In genomic region chr5:62765459-62765783, GRCm38 (mm10) we compare ENCODE assay signal across 8 mouse cellular contexts. TPM values are rescaled to one million over a fixed set of nuclear protein-coding genes. Genes with fewer than 3 reads are reported as not detected.
DNase-seq lines count a peak whose midpoint lies in the region; ATAC-seq lines count a peak whose summit lies in the region.

No protein-coding gene starts in this region.

- ATAC-seq in intestine, embryonic 14.5 days (replicated peaks; ENCODE audit: low FRiP score, low TSS enrichment, low read depth): peak; percentile 65; the same call in 1 of the 2 replicates
- ATAC-seq in midbrain, embryonic 14.5 days (ENCODE audit: low FRiP score, low TSS enrichment): peak; percentile 53
- ATAC-seq in CD4-positive, CD25-positive, alpha-beta regulatory T cell, adult 4 months: no peak

- H3K27ac ChIP-seq in embryonic facial prominence, embryonic 10.5 days (replicated peaks): 0 out of 2 replicates have a peak overlapping the region, but pooled peaks have one; percentile 40
- no peak overlapping the region for H3K27ac ChIP-seq in intestine, embryonic 14.5 days (ENCODE audit: low read depth)
- H3K27ac ChIP-seq in midbrain, embryonic 14.5 days (replicated peaks; ENCODE audit: low read depth, low read length): no peak overlapping the region

- peaks cover 34% of the 10 kb centered on the region for H3K27me3 ChIP-seq in embryonic facial prominence, embryonic 10.5 days (replicated peaks; ENCODE audit: low read depth, poor library complexity, severe bottlenecking)
- no peaks in the 10 kb centered on the region for H3K27me3 ChIP-seq in intestine, embryonic 14.5 days (replicated peaks; ENCODE audit: control insufficient read depth, insufficient read depth, low read length)
- no peaks in the 10 kb centered on the region for H3K27me3 ChIP-seq in midbrain, embryonic 14.5 days (ENCODE audit: control insufficient read depth, insufficient read depth, low read length)

- H3K36me3 ChIP-seq in embryonic facial prominence, embryonic 10.5 days (replicated peaks): no peaks in the 10 kb centered on the region
- H3K36me3 ChIP-seq in intestine, embryonic 14.5 days (ENCODE audit: control insufficient read depth, insufficient read depth, low read length): no peaks in the 10 kb centered on the region
- H3K36me3 ChIP-seq in midbrain, embryonic 14.5 days (ENCODE audit: control insufficient read depth, insufficient read depth, low read length): no peaks in the 10 kb centered on the region

- H3K4me1 ChIP-seq in embryonic facial prominence, embryonic 10.5 days: 0 out of 2 replicates have a peak, but pooled peaks cover 5% of the 10 kb centered on the region
- H3K4me1 ChIP-seq in intestine, embryonic 14.5 days (replicated peaks; ENCODE audit: control insufficient read depth, insufficient read depth, low read length): 0 out of 2 replicates have a peak, but pooled peaks cover 2% of the 10 kb centered on the region
- H3K4me1 ChIP-seq in midbrain, embryonic 14.5 days (ENCODE audit: control insufficient read depth, insufficient read depth, low read length): no peaks in the 10 kb centered on the region

- no peaks in the 10 kb centered on the region for H3K9me3 ChIP-seq in embryonic facial prominence, embryonic 10.5 days
- H3K9me3 ChIP-seq in intestine, embryonic 14.5 days (ENCODE audit: control insufficient read depth, low read length): no peaks in the 10 kb centered on the region
- no peaks in the 10 kb centered on the region for H3K9me3 ChIP-seq in midbrain, embryonic 14.5 days (ENCODE audit: control insufficient read depth, low read length)

- DNase-seq in kidney, adult 18-20 months: peak; percentile 50
- no peak for DNase-seq in kidney, adult 8-10 months
- DNase-seq in embryonic facial prominence, embryonic 10.5 days (ENCODE audit: low spot score): no peak
- DNase-seq in intestine, embryonic 14.5 days (ENCODE audit: low spot score): no peak
- no peak for DNase-seq in midbrain, embryonic 14.5 days
- DNase-seq in ovary, postnatal 10 days (ENCODE audit: low spot score): no peak
- DNase-seq in ovary, postnatal 36 days (ENCODE audit: low spot score): no peak

- peak overlapping the region; percentile 71 for H3K4me2 ChIP-seq in intestine, embryonic 14.5 days (ENCODE audit: low read length)
- H3K4me2 ChIP-seq in midbrain, embryonic 14.5 days (ENCODE audit: low read length): peak overlapping the region; percentile 85

- WGBS in embryonic facial prominence, embryonic 10.5 days: 13% methylated on average over 5 of the region's 5 CpGs
- WGBS in intestine, embryonic 14.5 days: 17% methylated on average over 5 of the region's 5 CpGs
- WGBS in midbrain, embryonic 14.5 days: 19% methylated on average over 5 of the region's 5 CpGs

- peak overlapping the region; percentile 70 for H3K4me3 ChIP-seq in embryonic facial prominence, embryonic 10.5 days
- H3K4me3 ChIP-seq in intestine, embryonic 14.5 days (ENCODE audit: low read depth, low read length): peak overlapping the region; percentile 58
- H3K4me3 ChIP-seq in midbrain, embryonic 14.5 days (replicated peaks; ENCODE audit: low read depth, low read length): peak overlapping the region; percentile 59

- peak overlapping the region; percentile 54 for H3K9ac ChIP-seq in intestine, embryonic 14.5 days (ENCODE audit: low read length)
- peak overlapping the region; percentile 65; the same call in 1 of the 2 replicates for H3K9ac ChIP-seq in midbrain, embryonic 14.5 days (replicated peaks; ENCODE audit: low read length)

RNA-seq across cellular contexts. Expression of gene Arap2, which starts 0.5 kb away (rescaled TPM):
- 0.55 and 2.6 TPM in 2 replicates for polyA plus RNA-seq in embryonic facial prominence, embryonic 10.5 days (2016; fragmentation: Nextera tagmentation; extraction: Ambion mirVana)
- 4.5 and 4.9 TPM in 2 replicates for polyA plus RNA-seq in intestine, embryonic 14.5 days (2014; fragmentation: Nextera tagmentation; extraction: Ambion mirVana)
- polyA plus RNA-seq in midbrain, embryonic 14.5 days (2014; fragmentation: Nextera tagmentation; extraction: Ambion mirVana): 4.2 and 6.1 TPM in 2 replicates
- 10 to 100 TPM; 28.6 to 32.8 TPM for polyA plus RNA-seq in CD4-positive, CD25-positive, alpha-beta regulatory T cell, adult 4 months (2017; shearing (Covaris generic))

RNA-seq across cellular contexts. Expression of gene Dthd1, which starts 48.2 kb away (rescaled TPM):
- polyA plus RNA-seq in embryonic facial prominence, embryonic 10.5 days (2016; fragmentation: Nextera tagmentation; extraction: Ambion mirVana): not detected in 2 replicates
- polyA plus RNA-seq in intestine, embryonic 14.5 days (2014; fragmentation: Nextera tagmentation; extraction: Ambion mirVana): not detected in 2 replicates
- polyA plus RNA-seq in midbrain, embryonic 14.5 days (2014; fragmentation: Nextera tagmentation; extraction: Ambion mirVana): not detected in 2 replicates
- not detected for polyA plus RNA-seq in CD4-positive, CD25-positive, alpha-beta regulatory T cell, adult 4 months (2017; shearing (Covaris generic))
